Mouse (Mus musculus) CH12.LX (cell line): ENCODE data around the gene Ubtf. TPM values are rescaled to one million over a fixed set of nuclear protein-coding genes. Genes with fewer than 3 reads are reported as not detected.

Experiments
- DNase-seq: peaks from one replicate; pipeline ENCODE4 v3.0.0-alpha.2; 2013; ENCODE audit errors: extremely low read depth
- H3K27ac ChIP-seq: 2 replicates; pipeline ENCODE4 v1.5.1; 2012; ENCODE audit warnings: low read depth, mild to moderate bottlenecking, control low read depth, moderate library complexity; ENCODE audit not compliant: insufficient read depth
- H3K27me3 ChIP-seq: replicated peaks from 2 replicates; pipeline ENCODE3; 2012; ENCODE audit warnings: inconsistent platforms
- H3K36me3 ChIP-seq, 2 experiments: replicated peaks in 1 of 2; 2 replicates each; pipeline versions ENCODE3 to v1.6.1; 2012; ENCODE audit warnings: inconsistent platforms in 1 of 2, low read length in 1 of 2, mild to moderate bottlenecking in 1 of 2, mixed read lengths in 1 of 2, moderate library complexity in 1 of 2; ENCODE audit not compliant: control insufficient read depth in 1 of 2, insufficient read depth in 1 of 2
- H3K4me1 ChIP-seq, 2 experiments: 2 replicates each; pipeline ENCODE4 v1.6.1; 2012; ENCODE audit warnings: inconsistent platforms in 1 of 2, moderate library complexity in 1 of 2; ENCODE audit not compliant: insufficient read depth in 2 of 2, control insufficient read depth in 1 of 2
- H3K4me2 ChIP-seq: 2 replicates; pipeline ENCODE4 v1.6.1; 2012; ENCODE audit warnings: low read depth, mild to moderate bottlenecking, control low read depth; ENCODE audit not compliant: poor library complexity, insufficient read depth, severe bottlenecking
- H3K4me3 ChIP-seq, 3 experiments: fragments of 150-350 bp in 1 of 3; sonication (generic) in 1 of 3; replicated peaks in 1 of 3; 2 replicates each; pipeline versions ENCODE3 to v1.5.1; 2011 to 2012; ENCODE audit warnings: low read depth in 2 of 3, low read length in 2 of 3, mild to moderate bottlenecking in 2 of 3, moderate library complexity in 2 of 3, control low read depth in 1 of 3, improper control_type of control experiment in 1 of 3, inconsistent platforms in 1 of 3, mixed read lengths in 1 of 3; ENCODE audit not compliant: poor library complexity in 1 of 3
- H3K79me2 ChIP-seq: replicated peaks from 2 replicates; pipeline ENCODE4 v1.6.1; 2012; ENCODE audit warnings: mild to moderate bottlenecking, moderate library complexity; ENCODE audit not compliant: control insufficient read depth, poor library complexity, insufficient read depth, severe bottlenecking; ENCODE audit errors: extremely low read depth
- H3K9ac ChIP-seq: 2 replicates; pipeline ENCODE4 v1.6.1; 2012; ENCODE audit warnings: low read depth, mild to moderate bottlenecking, control low read depth, moderate library complexity; ENCODE audit not compliant: insufficient read depth
- H3K9me3 ChIP-seq: replicated peaks from 2 replicates; pipeline ENCODE3; 2012; ENCODE audit warnings: low read length, inconsistent platforms, mixed read lengths
- CTCF ChIP-seq, 2 experiments: IDR thresholded peaks in 1 of 2; conservative IDR thresholded peaks in 1 of 2; 2 replicates each; pipeline ENCODE4 v1.5.1; 2011 to 2012; ENCODE audit warnings: low read depth in 2 of 2, low read length in 2 of 2, improper control_type of control experiment in 1 of 2, inconsistent platforms in 1 of 2, mild to moderate bottlenecking in 1 of 2, moderate library complexity in 1 of 2
- HCFC1 ChIP-seq: IDR thresholded peaks from 2 replicates; pipeline ENCODE4 v1.6.1; 2012; ENCODE audit warnings: low read depth, mild to moderate bottlenecking, inconsistent platforms, low read length, improper control_type of control experiment
- JUN ChIP-seq: IDR thresholded peaks from 2 replicates; pipeline ENCODE4 v1.6.1; 2011; ENCODE audit warnings: low read depth, mild to moderate bottlenecking, low read length, improper control_type of control experiment, moderate library complexity; ENCODE audit not compliant: insufficient read depth
- JUND ChIP-seq: conservative IDR thresholded peaks from 2 replicates; pipeline ENCODE4 v1.6.1; 2011; ENCODE audit warnings: low read depth, low read length, improper control_type of control experiment
- NELFE ChIP-seq: IDR thresholded peaks from 2 replicates; pipeline ENCODE4 v1.6.1; 2011; ENCODE audit warnings: low read depth, low read length, improper control_type of control experiment
- NRF1 ChIP-seq: IDR thresholded peaks from 2 replicates; pipeline ENCODE4 v1.6.1; 2014; ENCODE audit warnings: low read depth, mild to moderate bottlenecking, inconsistent platforms, low read length, improper control_type of control experiment, moderate library complexity
- POLR2A ChIP-seq: IDR thresholded peaks from 2 replicates; pipeline ENCODE4 v1.6.1; 2011; ENCODE audit warnings: low read depth, mild to moderate bottlenecking, improper control_type of control experiment, low read length
- RAD21 ChIP-seq: IDR thresholded peaks from 2 replicates; pipeline ENCODE4 v1.6.1; 2011; ENCODE audit warnings: low read depth, mild to moderate bottlenecking, low read length, improper control_type of control experiment, moderate library complexity
- RCOR1 ChIP-seq: conservative IDR thresholded peaks from 2 replicates; pipeline ENCODE4 v1.6.1; 2012; ENCODE audit warnings: low read depth, mild to moderate bottlenecking, inconsistent platforms, low read length, improper control_type of control experiment
- SIN3A ChIP-seq: IDR thresholded peaks from 2 replicates; pipeline ENCODE4 v1.6.1; 2012; ENCODE audit warnings: low read length, improper control_type of control experiment, inconsistent platforms
- TBP ChIP-seq: conservative IDR thresholded peaks from 2 replicates; pipeline ENCODE4 v1.6.1; 2011; ENCODE audit warnings: low read depth, low read length, improper control_type of control experiment
- TCF12 ChIP-seq: IDR thresholded peaks from 2 replicates; pipeline ENCODE4 v1.6.1; 2014; ENCODE audit warnings: low read depth, mild to moderate bottlenecking, inconsistent platforms, low read length, improper control_type of control experiment
- UBTF ChIP-seq: IDR thresholded peaks from 2 replicates; pipeline ENCODE4 v1.6.1; 2012; ENCODE audit warnings: low read depth, mild to moderate bottlenecking, inconsistent platforms, low read length, improper control_type of control experiment, moderate library complexity
- USF1 ChIP-seq: IDR thresholded peaks from 2 replicates; pipeline ENCODE4 v1.6.1; 2014; ENCODE audit warnings: low read depth, mild to moderate bottlenecking, inconsistent platforms, low read length, improper control_type of control experiment
- ZKSCAN1 ChIP-seq: IDR thresholded peaks from 2 replicates; pipeline ENCODE4 v1.6.1; 2012; ENCODE audit warnings: low read depth, inconsistent platforms, low read length, improper control_type of control experiment, borderline replicate concordance
- ZMIZ1 ChIP-seq: IDR thresholded peaks from 2 replicates; pipeline ENCODE4 v1.6.1; 2012; ENCODE audit warnings: low read depth, mild to moderate bottlenecking, inconsistent platforms, low read length, improper control_type of control experiment
- dilution Hi-C: fragments of 300-500 bp; cut with MboI; formaldehyde crosslinking; loops from 2 replicates; pipeline ENCODE4 v1.14.3; 2020; ENCODE audit warnings: low sequenced_read_pairs; ENCODE audit not compliant: extremely low pct_unique_long_range_greater_than_20kb, extremely low pct_ligation_motif_present
- in situ Hi-C: fragments of 300-500 bp; cut with MboI; formaldehyde crosslinking; loops from 3 replicates; pipeline ENCODE4 v1.14.3; 2019; ENCODE audit warnings: low sequenced_read_pairs, low pct_ligation_motif_present, low pct_unique_long_range_greater_than_20kb, mixed read lengths
- polyA plus RNA-seq: library from polyadenylated mRNA; unstranded; fragments of >175 nt; gene quantifications from 2 replicates; pipeline ENCODE4 v1.2.1, GENCODE M21; 2012; ENCODE audit warnings: low read depth; ENCODE audit not compliant: insufficient read length
- total RNA-seq, 2 experiments: library from RNA; depleted of rRNA; stranded (reverse); fragments of 300-350 nt in 1 of 2; fragments of >200 nt in 1 of 2; gene quantifications; 2 replicates each; pipeline ENCODE4 v1.2.3; 2012 to 2014

The Ubtf gene
- total and polyA plus RNA-seq, 3 experiments: 89.9 to 126 (median 124) TPM

- peaks cover 7 to 9% of the 10 kb centered on the region in 2 experiments for H3K4me1 ChIP-seq
- no peak overlapping the region for H3K27ac ChIP-seq
- no peak overlapping the region for H3K4me2 ChIP-seq
- no peak overlapping the region for H3K4me3 ChIP-seq
- H3K79me2 ChIP-seq: no peaks in the 10 kb centered on the region
- H3K9ac ChIP-seq: no peak overlapping the region
- in situ Hi-C loops (no loop called here), dilution Hi-C loops (no loop called here)
- H3K36me3 ChIP-seq: no peaks in the 10 kb centered on the region
- no peak for TF ChIP-seq TBP
- no peak for TF ChIP-seq ZMIZ1
- TF ChIP-seq USF1: no peak
- TF ChIP-seq RCOR1: no peak
- TF ChIP-seq SIN3A: no peak
- TF ChIP-seq TCF12: no peak
- no peak for TF ChIP-seq UBTF
- no peak for TF ChIP-seq RAD21
- TF ChIP-seq HCFC1: no peak
- no peak for DNase-seq
- H3K27me3 ChIP-seq: peaks cover 77% of the 10 kb centered on the region
- no peaks in the 10 kb centered on the region for H3K9me3 ChIP-seq
Observed at GRCm38 (mm10) chr11:102348101-102348585, 28.6 kb upstream of the Ubtf start.

- Histone ChIP-seq H3K27ac (no peak overlapping the region), H3K4me3 (no peak overlapping the region), H3K79me2 (no peaks in the 10 kb centered on the region), H3K27me3 (peaks cover 77% of the 10 kb centered on the region), H3K9ac (no peak overlapping the region), H3K4me2 (no peak overlapping the region), H3K4me1 (peaks cover 7 to 9% of the 10 kb centered on the region in 2 experiments), H3K9me3 (no peaks in the 10 kb centered on the region), H3K36me3 (no peaks in the 10 kb centered on the region)
- no peak for TF ChIP-seq JUND
- TF ChIP-seq NELFE: no peak
- no peak for TF ChIP-seq USF1
- no peak for TF ChIP-seq JUN
- TF ChIP-seq ZKSCAN1: no peak
- TF ChIP-seq ZMIZ1: no peak
- TF ChIP-seq TCF12: no peak
- TF ChIP-seq NRF1: no peak
- TF ChIP-seq POLR2A: no peak
- no peak for TF ChIP-seq CTCF (conservative IDR thresholded peaks at IDR 0.05 in 1 of 2, IDR thresholded peaks at IDR 0.05 in 1 of 2; ENCODE audit: low read depth in 2 of 2, low read length in 2 of 2)
- no peak for DNase-seq
- in situ Hi-C loops (no loop called here), dilution Hi-C loops (no loop called here)
Observed at GRCm38 (mm10) chr11:102347683-102348082, 28.1 kb upstream of the Ubtf start.
